Mouse (Mus musculus): Measurements from ENCODE around the gene Caln1.

Gene Caln1

GRCm38 (mm10) chr5:130811966-130812365, 442.7 kb downstream of the Caln1 start:
- no peak for DNase-seq (ENCODE audit: low spot score in 2 of 2)

- DNase-seq (ENCODE audit: low spot score in 2 of 2), result no peak
Measured at GRCm38 (mm10) chr5:130812556-130812955, 443.3 kb downstream of the Caln1 start.

GRCm38 (mm10) chr5:130813089-130813488, 443.8 kb downstream of the Caln1 start:
- no peak for DNase-seq (ENCODE audit: low spot score in 2 of 2)

GRCm38 (mm10) chr5:130815352-130815751, 446.1 kb downstream of the Caln1 start:
- no peak for DNase-seq (ENCODE audit: low spot score in 2 of 2)

GRCm38 (mm10) chr5:130820021-130820648, 450.9 kb downstream of the Caln1 start:
- DNase-seq (ENCODE audit: low spot score in 2 of 2), result no peak

- DNase-seq (ENCODE audit: low spot score in 2 of 2), result no peak
Measured at GRCm38 (mm10) chr5:130820661-130821060, 451.4 kb downstream of the Caln1 start.

- DNase-seq (ENCODE audit: low spot score in 2 of 2), result no peak
Measured at GRCm38 (mm10) chr5:130825797-130826196, 456.5 kb downstream of the Caln1 start.

- no peak for DNase-seq (ENCODE audit: low spot score in 2 of 2)
Measured at GRCm38 (mm10) chr5:130848562-130848961, 479.3 kb downstream of the Caln1 start.

GRCm38 (mm10) chr5:130849610-130850009, 480.4 kb downstream of the Caln1 start:
- DNase-seq (ENCODE audit: low spot score in 2 of 2), result no peak

GRCm38 (mm10) chr5:130852182-130852581, 482.9 kb downstream of the Caln1 start:
- no peak for DNase-seq (ENCODE audit: low spot score in 2 of 2)

- peak; percentile 38 to 48 for DNase-seq (ENCODE audit: low spot score in 2 of 2)
Measured at GRCm38 (mm10) chr5:130853371-130853770, 484.1 kb downstream of the Caln1 start.

GRCm38 (mm10) chr5:130854430-130854829, 485.2 kb downstream of the Caln1 start:
- DNase-seq (ENCODE audit: low spot score in 2 of 2), result no peak

GRCm38 (mm10) chr5:130858148-130858547, 488.9 kb downstream of the Caln1 start:
- no peak for DNase-seq (ENCODE audit: low spot score in 2 of 2)

GRCm38 (mm10) chr5:130858706-130859105, 489.5 kb downstream of the Caln1 start:
- DNase-seq (ENCODE audit: low spot score in 2 of 2), result no peak

GRCm38 (mm10) chr5:130859736-130860135, 490.5 kb downstream of the Caln1 start:
- no peak for DNase-seq (ENCODE audit: low spot score in 2 of 2)

- DNase-seq (ENCODE audit: low spot score in 2 of 2), result no peak
Measured at GRCm38 (mm10) chr5:130862302-130862701, 493.0 kb downstream of the Caln1 start.

- no peak for DNase-seq (ENCODE audit: low spot score in 2 of 2)
Measured at GRCm38 (mm10) chr5:130869869-130870268, 500.6 kb downstream of the Caln1 start.

- DNase-seq (ENCODE audit: low spot score in 2 of 2), result no peak
Measured at GRCm38 (mm10) chr5:130871086-130871485, 501.8 kb downstream of the Caln1 start.

- DNase-seq (ENCODE audit: low spot score in 2 of 2), result no peak
Measured at GRCm38 (mm10) chr5:130875391-130875790, 506.1 kb downstream of the Caln1 start.

- DNase-seq (ENCODE audit: low spot score in 2 of 2), result no peak
Measured at GRCm38 (mm10) chr5:130880331-130880730, 511.1 kb downstream of the Caln1 start.

- DNase-seq (ENCODE audit: low spot score in 2 of 2), result no peak
Measured at GRCm38 (mm10) chr5:130891735-130892134, 522.5 kb downstream of the Caln1 start.

GRCm38 (mm10) chr5:130895991-130896390, 526.7 kb downstream of the Caln1 start:
- no peak for DNase-seq (ENCODE audit: low spot score in 2 of 2)

Data from spleen, postnatal 36 days (tissue).